Mouse (Mus musculus) liver, embryonic 11.5 days (tissue): ENCODE data around the gene Armh1. TPM values are rescaled to one million over a fixed set of nuclear protein-coding genes. Genes with fewer than 3 reads are reported as not detected.

Experiments used
- ATAC-seq: fragments of 200-750 bp; cut with Nextera tagmentation; replicated peaks from 2 replicates; pipeline ENCODE4 v1.8.0; 2017; ENCODE audit warnings: moderate number of reproducible peaks, mild to moderate bottlenecking, moderate TSS enrichment, moderate library complexity; ENCODE audit not compliant: low FRiP score
- DNase-seq: peaks from one replicate; pipeline ENCODE4 v3.0.0-alpha.2; 2017; ENCODE audit warnings: low spot score
- H3K27ac ChIP-seq: fragments of 300-500 bp; sonication (generic); 2 replicates; pipeline ENCODE4 v1.5.1; 2014; ENCODE audit warnings: mild to moderate bottlenecking, low read depth, low read length, control low read depth
- H3K27me3 ChIP-seq: fragments of 300-500 bp; sonication (generic); replicated peaks from 2 replicates; pipeline ENCODE4 v1.6.1; 2014; ENCODE audit warnings: low read length, mixed read lengths; ENCODE audit not compliant: control insufficient read depth, insufficient read depth
- H3K36me3 ChIP-seq: fragments of 300-500 bp; sonication (generic); 2 replicates; pipeline ENCODE4 v1.6.1; 2014; ENCODE audit warnings: mild to moderate bottlenecking, low read length, moderate library complexity, mixed read lengths; ENCODE audit not compliant: control insufficient read depth, insufficient read depth
- H3K4me1 ChIP-seq: fragments of 300-500 bp; sonication (generic); replicated peaks from 2 replicates; pipeline ENCODE4 v1.6.1; 2014; ENCODE audit warnings: low read length, mixed read lengths; ENCODE audit not compliant: control insufficient read depth, insufficient read depth
- H3K4me2 ChIP-seq: fragments of 300-500 bp; sonication (generic); 2 replicates; pipeline ENCODE4 v1.6.1; 2014; ENCODE audit warnings: mild to moderate bottlenecking, control low read depth, moderate library complexity
- H3K4me3 ChIP-seq: fragments of 300-500 bp; sonication (generic); 2 replicates; pipeline ENCODE4 v1.5.1; 2014; ENCODE audit warnings: low read depth, low read length, control low read depth
- H3K9ac ChIP-seq: fragments of 300-500 bp; sonication (generic); 2 replicates; pipeline ENCODE4 v1.6.1; 2014; ENCODE audit warnings: low read depth, low read length, control low read depth
- H3K9me3 ChIP-seq: fragments of 300-500 bp; sonication (generic); 2 replicates; pipeline ENCODE4 v1.6.1; 2016; ENCODE audit warnings: low read length, inconsistent platforms, mixed read lengths; ENCODE audit not compliant: control insufficient read depth
- WGBS: fragments of 180-500 bp; shearing (Covaris S2); extraction: QIAGEN DNeasy Blood & Tissue Kit; methylation state at CpG from one replicate; pipeline ENCODE4 v1.1.7; 2014; 5-methylcytosine and 5-hydroxymethylcytosine counted together
- polyA plus RNA-seq: library from polyadenylated mRNA; unstranded; fragments of >200 nt; fragmentation: Nextera tagmentation; extraction: Ambion mirVana; gene quantifications from 2 replicates; pipeline ENCODE4 v1.2.1, GENCODE M21; 2014

The Armh1 gene
- not detected in 2 replicates for polyA plus RNA-seq

- H3K4me1 ChIP-seq: peaks cover 7% of the 10 kb centered on the region; the same call in 1 of the 2 replicates
- peak within 1 kb of the TSS; percentile 21; the same call in 1 of the 2 replicates for H3K27ac ChIP-seq
- ATAC-seq (peak; percentile 100), DNase-seq (peak; percentile 95)
- peak within 1 kb of the TSS; percentile 62 for H3K9ac ChIP-seq
- peak within 1 kb of the TSS; percentile 67 for H3K4me3 ChIP-seq
- no peaks in the 10 kb centered on the region for H3K36me3 ChIP-seq
- under 1% methylated on average over 40 of the region's 43 CpGs for WGBS
- no peaks in the 10 kb centered on the region for H3K9me3 ChIP-seq
- H3K27me3 ChIP-seq: no peaks in the 10 kb centered on the region
- peak within 1 kb of the TSS; percentile 78 for H3K4me2 ChIP-seq
Measured at GRCm38 (mm10) chr4:117251801-117252316, at the start of gene Armh1, which contains the start of gene Tmem53. Gene Armh1 (minus strand): TSS chr4:117252125. Gene Tmem53 (plus strand): TSS chr4:117251951.

GRCm38 (mm10) chr4:117299921-117300320 is 48.0 kb upstream of the Armh1 start:
- 85% methylated on average over 10 of the region's 10 CpGs for WGBS
- ATAC-seq (no peak), DNase-seq (no peak)
- peaks cover 44% of the 10 kb centered on the region for H3K27me3 ChIP-seq
- H3K36me3 ChIP-seq: no peaks in the 10 kb centered on the region
- H3K27ac ChIP-seq: no peak overlapping the region
- H3K4me1 ChIP-seq: peaks cover 12% of the 10 kb centered on the region
- no peak overlapping the region for H3K9ac ChIP-seq
- no peaks in the 10 kb centered on the region for H3K9me3 ChIP-seq
- H3K4me3 ChIP-seq: no peak overlapping the region
- no peak overlapping the region for H3K4me2 ChIP-seq

- Histone ChIP-seq H3K4me2 (no peak overlapping the region), H3K4me3 (no peak overlapping the region), H3K36me3 (no peaks in the 10 kb centered on the region), H3K4me1 (0 out of 2 replicates have a peak, but pooled peaks cover 3% of the 10 kb centered on the region), H3K9ac (no peak overlapping the region), H3K27me3 (peaks cover 23% of the 10 kb centered on the region), H3K27ac (no peak overlapping the region), H3K9me3 (no peaks in the 10 kb centered on the region)
- WGBS: 76% methylated on average over 9 of the region's 9 CpGs
- DNase-seq: no peak
- no peak for ATAC-seq
Measured at GRCm38 (mm10) chr4:117297819-117298218, 45.9 kb upstream of the Armh1 start.

GRCm38 (mm10) chr4:117296849-117297593 is 45.1 kb upstream of the Armh1 start:
- ATAC-seq (no peak), DNase-seq (no peak)
- Histone ChIP-seq H3K9me3 (no peaks in the 10 kb centered on the region), H3K4me1 (no peaks in the 10 kb centered on the region), H3K4me3 (no peak overlapping the region), H3K27ac (no peak overlapping the region), H3K36me3 (no peaks in the 10 kb centered on the region), H3K4me2 (no peak overlapping the region), H3K27me3 (peaks cover 15% of the 10 kb centered on the region), H3K9ac (no peak overlapping the region)
- 83% methylated on average over 19 of the region's 19 CpGs for WGBS

GRCm38 (mm10) chr4:117291696-117292095 is 39.8 kb upstream of the Armh1 start:
- WGBS: 79% methylated on average over 2 of the region's 2 CpGs
- ATAC-seq (no peak), DNase-seq (no peak)
- Histone ChIP-seq H3K9ac (no peak overlapping the region), H3K27ac (no peak overlapping the region), H3K9me3 (no peaks in the 10 kb centered on the region), H3K4me2 (no peak overlapping the region), H3K27me3 (no peaks in the 10 kb centered on the region), H3K4me1 (peaks cover 13% of the 10 kb centered on the region), H3K4me3 (no peak overlapping the region), H3K36me3 (peaks cover 4% of the 10 kb centered on the region; the same call in 1 of the 2 replicates)

GRCm38 (mm10) chr4:117288927-117289801 is 37.2 kb upstream of the Armh1 start:
- Histone ChIP-seq H3K27me3 (no peaks in the 10 kb centered on the region), H3K4me3 (peak overlapping the region; percentile 81), H3K4me1 (peaks cover 13% of the 10 kb centered on the region), H3K9ac (peak overlapping the region; percentile 84), H3K27ac (peak overlapping the region; percentile 97), H3K36me3 (peaks cover 23% of the 10 kb centered on the region), H3K9me3 (no peaks in the 10 kb centered on the region), H3K4me2 (peak overlapping the region; percentile 75)
- 2% methylated on average over 77 of the region's 80 CpGs for WGBS
- ATAC-seq (peak; percentile 89), DNase-seq (peak; percentile 86)

GRCm38 (mm10) chr4:117288277-117288926 is 36.5 kb upstream of the Armh1 start:
- Histone ChIP-seq H3K27ac (peak overlapping the region; percentile 97), H3K4me2 (peak overlapping the region; percentile 75), H3K4me1 (peaks cover 17% of the 10 kb centered on the region), H3K36me3 (peaks cover 23% of the 10 kb centered on the region), H3K4me3 (peak overlapping the region; percentile 81), H3K9me3 (no peaks in the 10 kb centered on the region), H3K9ac (peak overlapping the region; percentile 84), H3K27me3 (no peaks in the 10 kb centered on the region)
- 24% methylated on average over 25 of the region's 25 CpGs for WGBS
- DNase-seq (no peak), ATAC-seq (peak; percentile 21)

- DNase-seq (no peak), ATAC-seq (no peak)
- H3K4me2 ChIP-seq: no peak overlapping the region
- H3K9me3 ChIP-seq: no peaks in the 10 kb centered on the region
- H3K9ac ChIP-seq: no peak overlapping the region
- no peak overlapping the region for H3K27ac ChIP-seq
- peaks cover 13% of the 10 kb centered on the region for H3K4me1 ChIP-seq
- no peak overlapping the region for H3K4me3 ChIP-seq
- peaks cover 35% of the 10 kb centered on the region for H3K36me3 ChIP-seq
- no peaks in the 10 kb centered on the region for H3K27me3 ChIP-seq
- WGBS: 68% methylated on average over 4 of the region's 4 CpGs
Measured at GRCm38 (mm10) chr4:117284363-117284762, 32.4 kb upstream of the Armh1 start.
